Mouse (Mus musculus) cortical plate, adult 2 months (tissue): Measurements from ENCODE around the gene Fam155a. TPM values are rescaled to one million over a fixed set of nuclear protein-coding genes. Genes with fewer than 3 reads are reported as not detected.

Source experiments
- H3K27ac ChIP-seq: fragments of 200-500 bp; 2 replicates; pipeline ENCODE4 v1.5.1; 2012; ENCODE audit warnings: low read length, control low read depth, inconsistent platforms; ENCODE audit not compliant: insufficient read depth
- H3K4me1 ChIP-seq: fragments of 200-500 bp; 2 replicates; pipeline ENCODE4 v1.6.1; 2011; ENCODE audit warnings: low read length; ENCODE audit not compliant: control insufficient read depth, insufficient read depth
- H3K4me3 ChIP-seq: fragments of 200-500 bp; 2 replicates; pipeline ENCODE4 v1.5.1; 2011; ENCODE audit warnings: mild to moderate bottlenecking, low read length, control low read depth; ENCODE audit not compliant: insufficient read depth
- CTCF ChIP-seq: fragments of 200-500 bp; IDR thresholded peaks from 2 replicates; pipeline ENCODE4 v1.5.1; 2011; ENCODE audit warnings: mild to moderate bottlenecking, control low read depth, low read length; ENCODE audit not compliant: insufficient read depth; ENCODE audit errors: extremely low read depth
- POLR2A ChIP-seq: fragments of 200-500 bp; IDR thresholded peaks from 2 replicates; pipeline ENCODE4 v1.6.1; 2011; ENCODE audit warnings: mild to moderate bottlenecking, low read length, control low read depth; ENCODE audit not compliant: insufficient read depth; ENCODE audit errors: extremely low read depth
- polyA plus RNA-seq: library from polyadenylated mRNA; depleted of rRNA; stranded (reverse); fragments of >200 nt; gene quantifications from 2 replicates; pipeline ENCODE4 v1.2.3, GENCODE M21; 2012

The Fam155a gene
- polyA plus RNA-seq, 1 experiment = 60.2 TPM

DNA sequence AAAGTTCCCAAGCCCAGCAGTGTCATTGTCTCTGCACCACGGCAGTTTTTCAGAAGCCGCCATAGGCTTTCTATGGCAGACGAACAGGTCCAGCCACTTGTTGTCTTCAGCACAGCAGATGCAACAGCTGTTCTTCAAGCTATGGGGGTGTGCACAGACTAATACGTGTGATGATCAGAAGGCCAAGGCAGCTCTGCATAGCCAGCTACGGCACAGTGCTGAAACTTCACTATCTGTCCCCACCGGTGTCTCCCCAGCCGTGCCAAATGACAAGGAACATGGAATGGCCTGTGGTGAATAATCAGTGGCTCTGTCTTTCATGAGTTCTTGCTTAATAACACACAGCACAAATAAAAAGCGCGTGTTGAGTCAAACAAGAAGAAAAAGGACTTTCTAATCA, 428.4 kb downstream of the Fam155a start:
- no peak for TF ChIP-seq POLR2A
- no peak for TF ChIP-seq CTCF
- no peak overlapping the region for H3K27ac ChIP-seq
- no peak overlapping the region for H3K4me3 ChIP-seq
- peaks cover 2% of the 10 kb centered on the region; the same call in 1 of the 2 replicates for H3K4me1 ChIP-seq

DNA sequence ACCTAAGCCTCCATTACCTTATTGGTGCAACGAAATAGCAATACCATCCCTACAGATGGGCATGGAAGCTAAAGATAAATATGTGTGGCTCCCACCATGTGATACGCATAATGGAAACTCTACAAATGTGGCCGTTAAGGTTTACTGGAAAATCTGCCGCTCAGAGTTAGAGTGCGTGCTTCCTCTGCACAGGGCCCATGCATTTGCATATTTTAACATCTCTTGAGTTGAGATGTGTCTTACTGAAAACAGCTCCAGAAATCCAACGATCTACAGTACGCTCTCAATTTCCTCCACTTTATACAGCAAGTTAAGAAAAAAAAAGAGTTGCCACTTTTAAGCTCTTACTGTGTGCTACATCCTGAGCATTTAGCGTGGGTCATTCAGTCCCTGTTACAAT, 433.1 kb downstream of the Fam155a start:
- TF ChIP-seq POLR2A = no peak
- TF ChIP-seq CTCF = no peak
- H3K4me3 ChIP-seq = no peak overlapping the region
- H3K27ac ChIP-seq = no peak overlapping the region

GRCm38 (mm10) chr8:9335933-9336303, 435.0 kb downstream of the Fam155a start:
- no peak for TF ChIP-seq POLR2A
- TF ChIP-seq CTCF = no peak
- H3K4me3 ChIP-seq = no peak overlapping the region
- no peak overlapping the region for H3K27ac ChIP-seq
- peaks cover 4% of the 10 kb centered on the region for H3K4me1 ChIP-seq

More for the DNA sequence above, 433.1 kb downstream of the Fam155a start:
- peaks cover 4% of the 10 kb centered on the region for H3K4me1 ChIP-seq

DNA sequence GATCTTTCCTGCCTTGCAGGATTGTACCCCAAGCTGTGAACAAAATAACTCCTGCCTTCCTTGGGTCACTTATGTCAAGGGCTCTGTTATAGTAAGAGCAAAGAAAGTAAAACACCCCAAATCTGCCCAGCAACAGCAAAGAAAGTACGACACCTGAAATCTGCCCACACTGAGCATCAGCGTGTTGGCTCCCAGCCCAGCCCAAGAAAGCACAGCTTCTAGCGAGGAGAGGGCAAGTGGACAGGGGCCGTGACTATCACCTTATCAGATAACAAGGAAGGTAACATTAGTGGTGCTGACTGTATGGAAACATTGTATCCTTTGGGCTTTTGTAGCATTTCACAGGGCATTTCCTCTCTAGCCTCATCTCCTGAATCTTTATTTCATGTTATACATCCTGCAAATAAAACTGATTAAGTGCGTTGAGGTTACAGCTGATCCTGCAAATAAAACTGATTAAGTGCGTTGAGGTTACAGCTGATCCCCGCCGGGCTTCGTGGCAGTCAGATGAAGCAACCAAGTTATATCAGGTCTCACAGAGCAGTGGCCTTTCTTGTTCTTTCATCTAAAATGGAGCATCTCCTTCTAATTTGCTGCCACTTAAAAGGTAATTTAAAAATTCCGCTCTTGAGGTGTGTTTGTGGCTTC, 435.6 kb downstream of the Fam155a start:
- Histone ChIP-seq H3K27ac (no peak overlapping the region), H3K4me1 (peaks cover 4% of the 10 kb centered on the region), H3K4me3 (no peak overlapping the region)
- TF ChIP-seq POLR2A (no peak), CTCF (no peak)

DNA sequence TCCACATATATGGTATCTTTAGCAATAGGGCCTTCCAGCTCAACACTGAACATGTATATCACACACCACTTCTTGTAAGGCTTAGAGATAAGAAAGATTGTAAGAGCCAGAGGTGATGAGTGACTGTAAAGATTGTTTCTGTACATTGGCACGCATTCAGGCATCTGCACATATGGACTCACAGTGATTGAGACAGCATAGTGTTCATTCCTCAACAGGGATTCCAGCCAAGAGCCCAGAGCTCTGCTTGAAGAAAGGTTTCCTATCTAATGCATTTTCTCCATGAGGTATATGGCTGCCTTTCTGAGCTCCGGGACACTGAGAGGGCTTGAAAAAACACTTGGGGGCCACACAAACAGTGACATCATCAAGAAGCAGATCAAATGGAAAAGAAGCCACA, 438.2 kb downstream of the Fam155a start:
- H3K4me1 ChIP-seq = peaks cover 2% of the 10 kb centered on the region
- no peak overlapping the region for H3K27ac ChIP-seq
- H3K4me3 ChIP-seq = no peak overlapping the region
- TF ChIP-seq POLR2A (no peak), CTCF (no peak)

- Histone ChIP-seq H3K4me1 (no peaks in the 10 kb centered on the region), H3K4me3 (no peak overlapping the region), H3K27ac (no peak overlapping the region)
- no peak for TF ChIP-seq CTCF
- no peak for TF ChIP-seq POLR2A
Measured at GRCm38 (mm10) chr8:9309456-9309855, 461.5 kb downstream of the Fam155a start.

- H3K4me3 ChIP-seq = no peak overlapping the region
Measured at GRCm38 (mm10) chr8:9303526-9304135, 467.3 kb downstream of the Fam155a start.

DNA sequence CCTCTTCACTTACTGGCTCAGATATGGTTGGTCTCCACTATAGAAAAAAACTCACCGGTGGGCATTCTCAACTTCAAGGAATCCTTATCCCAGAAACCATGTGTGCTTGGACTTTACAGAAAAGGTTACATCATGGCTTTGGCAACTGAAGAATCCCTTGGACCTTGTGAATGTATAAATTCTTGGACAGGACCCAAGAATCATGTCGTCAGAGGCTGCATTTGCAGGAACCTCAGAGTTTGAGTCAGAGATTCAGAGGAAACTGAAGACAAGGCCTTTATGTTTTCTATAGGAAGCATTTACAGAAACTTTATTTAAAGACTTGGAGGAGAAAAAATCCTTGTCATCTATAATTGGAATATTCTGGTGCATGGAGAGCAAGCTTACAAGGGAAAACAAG, 475.9 kb downstream of the Fam155a start:
- H3K4me3 ChIP-seq = no peak overlapping the region
- no peak overlapping the region for H3K27ac ChIP-seq
- H3K4me1 ChIP-seq = peaks cover 5% of the 10 kb centered on the region
- TF ChIP-seq POLR2A (no peak), CTCF (no peak)

More at GRCm38 (mm10) chr8:9303526-9304135, 467.3 kb downstream of the Fam155a start:
- no peak overlapping the region for H3K27ac ChIP-seq
- H3K4me1 ChIP-seq = peaks cover 4% of the 10 kb centered on the region
- TF ChIP-seq POLR2A (no peak), CTCF (no peak)

DNA sequence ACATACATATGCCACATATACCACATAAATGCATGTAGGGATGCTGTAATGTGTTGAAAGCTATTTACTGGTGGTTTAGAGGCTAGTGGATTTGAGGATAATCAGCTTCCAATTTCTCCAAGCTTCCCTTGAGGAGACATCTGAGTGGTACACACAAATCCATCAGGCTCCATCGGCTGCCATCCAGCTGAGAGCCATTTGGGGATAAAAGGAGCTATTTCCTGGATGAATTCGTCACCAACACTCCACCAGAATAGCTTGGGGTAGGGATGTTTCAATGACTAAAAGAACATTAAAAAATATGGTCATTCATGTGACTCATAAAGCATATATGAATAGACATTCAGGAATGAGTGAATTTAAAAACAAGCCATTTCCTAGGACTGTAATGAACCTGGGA, 478.4 kb downstream of the Fam155a start:
- H3K4me1 ChIP-seq = no peaks in the 10 kb centered on the region; the same call in 1 of the 2 replicates
- H3K27ac ChIP-seq = no peak overlapping the region
- no peak overlapping the region for H3K4me3 ChIP-seq
- TF ChIP-seq POLR2A (no peak), CTCF (no peak)
